Mouse (Mus musculus) G1E (cell line): Measurements from ENCODE around the gene Prkag3.

ENCODE experiments used
- CTCF ChIP-seq: IDR thresholded peaks from 2 replicates; pipeline ENCODE4 v1.5.1; 2012; ENCODE audit warnings: low read depth, low read length, inconsistent platforms, mixed read lengths
- GATA1 ChIP-seq: IDR thresholded peaks from 2 replicates; pipeline ENCODE4 v1.6.1; 2012; ENCODE audit warnings: borderline replicate concordance, low read length, inconsistent platforms, mixed read lengths
- GATA2 ChIP-seq: IDR thresholded peaks from 2 replicates; pipeline ENCODE4 v1.6.1; 2012; ENCODE audit warnings: low read depth, low read length, inconsistent platforms, borderline replicate concordance
- POLR2AphosphoS5 ChIP-seq: IDR thresholded peaks from 2 replicates; pipeline ENCODE4 v1.6.1; 2012; ENCODE audit warnings: low read depth, low read length, inconsistent platforms; ENCODE audit not compliant: insufficient replicate concordance
- TAL1 ChIP-seq: conservative IDR thresholded peaks from 2 replicates; pipeline ENCODE4 v1.6.1; 2012; ENCODE audit warnings: low read depth, low read length, inconsistent platforms, mixed read lengths

- TF ChIP-seq CTCF (no peak), GATA1 (no peak), TAL1 (no peak), GATA2 (no peak), POLR2AphosphoS5 (no peak)
Measured at GRCm38 (mm10) chr1:74752833-74753232, 3.8 kb upstream of the Prkag3 start.
